Comparison of ENCODE assay signal across 8 mouse cellular contexts in the genomic region with DNA sequence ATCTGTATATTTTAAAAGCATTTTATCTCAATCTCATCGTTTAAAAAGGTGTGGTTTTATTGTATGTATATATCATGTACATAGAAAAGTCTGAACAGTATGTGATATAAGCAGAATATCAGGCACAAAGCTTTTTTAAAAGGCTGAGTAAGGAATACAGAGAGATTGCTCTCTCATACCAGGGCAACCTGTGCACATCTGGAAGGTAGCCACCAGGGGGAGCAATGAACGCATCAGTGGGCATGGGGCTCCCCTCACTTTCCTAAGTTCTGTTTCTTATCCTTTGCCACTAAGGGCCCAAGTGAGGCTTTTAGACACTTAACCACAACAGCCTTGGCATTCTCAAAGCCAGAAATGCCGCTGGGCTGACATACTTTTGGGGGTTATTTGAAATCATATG.
DNase-seq lines count a peak whose midpoint lies in the region; ATAC-seq lines count a peak whose summit lies in the region.

No protein-coding gene starts in this region.

- no peak overlapping the region for H3K9ac ChIP-seq in intestine, embryonic 16.5 days (ENCODE audit: low read depth, low read length)
- no peak overlapping the region for H3K9ac ChIP-seq in limb, embryonic 13.5 days
- no peak overlapping the region for H3K9ac ChIP-seq in neural tube, embryonic 13.5 days

- no peak overlapping the region for H3K4me2 ChIP-seq in intestine, embryonic 16.5 days (ENCODE audit: low read depth, low read length)
- H3K4me2 ChIP-seq in limb, embryonic 13.5 days (replicated peaks) = no peak overlapping the region
- no peak overlapping the region for H3K4me2 ChIP-seq in neural tube, embryonic 13.5 days

- peaks cover 16% of the 10 kb centered on the region for H3K36me3 ChIP-seq in intestine, embryonic 16.5 days (ENCODE audit: control insufficient read depth, insufficient read depth, low read length)
- peaks cover 73% of the 10 kb centered on the region for H3K36me3 ChIP-seq in limb, embryonic 13.5 days
- H3K36me3 ChIP-seq in neural tube, embryonic 13.5 days = peaks cover 11% of the 10 kb centered on the region; the same call in 1 of the 2 replicates

- WGBS in intestine, embryonic 16.5 days = 17% methylated on average over 3 of the region's 3 CpGs
- 23% methylated on average over 3 of the region's 3 CpGs for WGBS in limb, embryonic 13.5 days
- WGBS in neural tube, embryonic 13.5 days = 35% methylated on average over 3 of the region's 3 CpGs

- no peaks in the 10 kb centered on the region for H3K27me3 ChIP-seq in intestine, embryonic 16.5 days (replicated peaks; ENCODE audit: control insufficient read depth, insufficient read depth, low read length)
- no peaks in the 10 kb centered on the region for H3K27me3 ChIP-seq in limb, embryonic 13.5 days
- H3K27me3 ChIP-seq in neural tube, embryonic 13.5 days = no peaks in the 10 kb centered on the region

- no peak overlapping the region for H3K4me3 ChIP-seq in intestine, embryonic 16.5 days (ENCODE audit: low read length)
- H3K4me3 ChIP-seq in limb, embryonic 13.5 days = no peak overlapping the region
- H3K4me3 ChIP-seq in neural tube, embryonic 13.5 days = no peak overlapping the region

- DNase-seq in 3T3-L1 (ENCODE audit: low read depth, low spot score) = peak; percentile 89
- peak; percentile 82 for DNase-seq in MN1 (ENCODE audit: low spot score)
- peak; percentile 26 to 71 for DNase-seq in cerebellum, postnatal 25 days
- peak; percentile 46 for DNase-seq in gastrocnemius, postnatal 25 days
- peak; percentile 84 for DNase-seq in testis, postnatal 10 days (ENCODE audit: low spot score)

- H3K4me1 ChIP-seq in intestine, embryonic 16.5 days (ENCODE audit: control insufficient read depth, insufficient read depth, low read length) = no peaks in the 10 kb centered on the region
- peaks cover 12% of the 10 kb centered on the region for H3K4me1 ChIP-seq in limb, embryonic 13.5 days
- peaks cover 3% of the 10 kb centered on the region for H3K4me1 ChIP-seq in neural tube, embryonic 13.5 days (replicated peaks)

- H3K27ac ChIP-seq in intestine, embryonic 16.5 days (ENCODE audit: low read length) = no peak overlapping the region
- no peak overlapping the region; the same call in 1 of the 2 replicates for H3K27ac ChIP-seq in limb, embryonic 13.5 days
- H3K27ac ChIP-seq in neural tube, embryonic 13.5 days (replicated peaks) = no peak overlapping the region

- peak; percentile 57; the same call in 1 of the 2 replicates for ATAC-seq in intestine, embryonic 16.5 days
- ATAC-seq in limb, embryonic 13.5 days (ENCODE audit: low FRiP score, low read depth) = peak; percentile 31; the same call in 1 of the 2 replicates
- peak; percentile 62; the same call in 1 of the 2 replicates for ATAC-seq in neural tube, embryonic 13.5 days (ENCODE audit: low read depth)

- no peaks in the 10 kb centered on the region for H3K9me3 ChIP-seq in intestine, embryonic 16.5 days (ENCODE audit: control insufficient read depth, low read length)
- H3K9me3 ChIP-seq in limb, embryonic 13.5 days = 0 out of 2 replicates have a peak, but pooled peaks cover 4% of the 10 kb centered on the region
- H3K9me3 ChIP-seq in neural tube, embryonic 13.5 days = 0 out of 2 replicates have a peak, but pooled peaks cover 3% of the 10 kb centered on the region
